Mouse (Mus musculus) urinary bladder, adult 2 months (tissue): Measurements from ENCODE around the gene Rps6kl1. TPM values are rescaled to one million over a fixed set of nuclear protein-coding genes. Genes with fewer than 3 reads are reported as not detected.

Source experiments
- DNase-seq: peaks from one replicate; pipeline ENCODE4 v3.0.0; 2022; ENCODE audit warnings: low spot score
- polyA plus RNA-seq: library from polyadenylated mRNA; depleted of rRNA; stranded (reverse); fragments of >200 nt; gene quantifications from 2 replicates; pipeline ENCODE4 v1.2.3, GENCODE M21; 2012; rRNA removed

Rps6kl1 gene
- 0.32 and 0.34 TPM in 2 replicates for polyA plus RNA-seq

DNA sequence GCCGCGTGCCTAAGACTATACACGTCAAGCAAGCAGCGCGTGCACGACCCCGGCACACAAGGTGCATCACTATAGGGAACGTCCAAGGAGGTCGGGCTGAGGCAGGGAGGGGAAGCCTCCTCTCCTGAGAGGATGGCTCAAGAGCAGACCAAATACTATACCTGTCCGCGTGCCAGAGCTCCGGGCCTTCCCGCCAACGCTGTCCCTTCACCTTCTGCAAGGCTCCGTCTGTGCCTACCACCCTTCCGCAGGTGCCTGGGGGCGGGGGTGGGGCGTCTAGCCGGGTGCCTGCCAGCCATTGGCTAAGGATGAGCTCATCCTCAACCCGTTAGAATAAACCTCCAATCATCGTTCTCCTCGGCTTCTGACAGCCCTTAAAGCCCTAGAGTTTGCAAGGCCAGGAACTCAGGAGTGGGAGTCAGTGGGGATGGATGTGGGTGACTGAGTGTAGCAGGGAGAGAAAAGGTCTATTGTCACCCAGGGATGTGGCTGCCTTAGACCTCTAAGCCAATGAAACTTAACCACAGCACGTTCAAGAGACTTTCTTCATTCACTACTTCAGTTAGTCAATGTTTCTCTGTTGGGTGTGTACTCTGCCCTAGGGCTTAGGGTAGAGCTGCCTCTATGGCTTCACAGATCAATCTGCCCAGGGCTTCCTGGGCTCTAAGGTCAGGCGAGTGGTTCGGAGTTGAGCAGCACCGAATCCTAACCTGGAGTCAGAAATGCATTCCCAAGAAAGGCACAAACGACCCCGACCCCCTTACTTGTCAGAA is at the start of gene Rps6kl1:
Gene Rps6kl1, minus strand, starts transcription at position 263 of the 773 bp plus-strand sequence.
- DNase-seq, result no peak

DNA sequence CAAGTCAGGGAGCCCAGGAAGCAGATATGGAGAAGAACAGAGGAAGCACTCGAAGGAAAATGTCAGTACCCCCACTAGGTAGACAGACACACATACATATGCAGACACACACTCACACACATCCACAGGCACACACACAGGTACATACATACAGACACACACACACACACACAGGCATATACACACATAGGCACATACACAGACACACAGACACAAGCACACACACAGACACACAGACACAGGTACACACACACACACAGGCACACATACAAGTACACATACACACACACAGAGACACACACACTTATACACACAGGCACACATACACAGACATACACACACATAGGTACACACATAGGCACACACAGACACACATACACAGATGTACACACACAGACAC is 48.9 kb upstream of the Rps6kl1 start:
- no peak for DNase-seq

GRCm38 (mm10) chr12:85197936-85198335 is 46.9 kb upstream of the Rps6kl1 start:
- no peak for DNase-seq

DNA sequence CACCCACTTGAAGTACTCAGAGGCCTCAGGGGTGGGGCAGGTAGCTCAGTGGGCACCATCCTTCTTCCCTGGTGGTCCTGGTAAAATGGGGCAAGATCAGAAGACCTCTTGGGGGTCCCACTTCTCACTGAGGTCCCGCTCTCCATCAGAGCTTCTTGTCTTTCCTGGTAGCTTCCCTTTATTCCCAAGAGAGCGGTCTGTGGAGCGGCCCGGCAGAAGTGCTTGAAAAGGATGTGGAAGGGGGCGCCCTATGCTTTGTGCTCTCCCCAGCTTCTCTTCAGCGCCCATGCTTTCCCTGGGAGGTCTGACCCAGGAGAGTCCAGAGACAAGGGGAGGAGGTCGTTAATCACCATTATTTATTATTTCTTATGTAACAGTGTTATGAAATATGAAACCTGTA is 46.3 kb upstream of the Rps6kl1 start:
- DNase-seq, result no peak

DNA sequence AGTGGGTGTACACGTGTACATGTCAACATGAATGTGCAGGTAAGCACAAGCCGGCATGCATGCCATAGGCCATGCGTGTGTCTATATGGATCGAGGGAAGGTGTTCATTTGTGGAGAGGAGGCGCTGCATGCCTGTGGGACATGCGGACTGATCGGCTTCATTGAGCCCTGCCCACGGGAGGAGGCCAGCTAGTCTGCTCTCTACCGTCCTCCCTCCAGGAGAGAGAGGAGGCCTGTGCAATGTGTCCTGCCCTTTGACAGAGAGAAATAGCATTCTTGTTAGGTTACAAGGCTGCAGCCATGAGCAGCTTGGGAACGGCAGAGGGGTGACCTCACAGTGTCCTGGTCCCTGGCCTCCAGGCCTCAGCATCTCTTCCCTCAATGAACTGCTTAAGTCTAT is 45.1 kb upstream of the Rps6kl1 start:
- no peak for DNase-seq

DNA sequence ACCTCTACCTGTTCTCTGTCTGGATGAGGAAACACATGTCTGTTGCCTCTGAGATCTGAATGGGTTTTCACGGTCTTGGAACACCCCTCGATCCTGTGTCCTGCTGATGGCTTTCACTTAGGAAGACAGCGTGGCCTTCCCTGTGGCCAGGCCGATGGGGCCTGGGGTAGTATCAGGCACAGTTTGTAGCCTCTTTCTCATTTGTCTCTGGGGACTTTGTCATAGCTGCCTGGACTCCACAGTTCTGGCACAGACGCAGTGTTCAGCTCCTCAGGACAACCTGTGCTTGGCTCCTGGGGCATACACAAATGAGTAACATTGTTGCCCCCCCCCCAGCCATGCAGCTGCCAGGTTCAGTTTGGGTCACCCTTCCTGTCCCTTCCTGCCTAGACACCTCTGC is 44.0 kb upstream of the Rps6kl1 start:
- no peak for DNase-seq

DNA sequence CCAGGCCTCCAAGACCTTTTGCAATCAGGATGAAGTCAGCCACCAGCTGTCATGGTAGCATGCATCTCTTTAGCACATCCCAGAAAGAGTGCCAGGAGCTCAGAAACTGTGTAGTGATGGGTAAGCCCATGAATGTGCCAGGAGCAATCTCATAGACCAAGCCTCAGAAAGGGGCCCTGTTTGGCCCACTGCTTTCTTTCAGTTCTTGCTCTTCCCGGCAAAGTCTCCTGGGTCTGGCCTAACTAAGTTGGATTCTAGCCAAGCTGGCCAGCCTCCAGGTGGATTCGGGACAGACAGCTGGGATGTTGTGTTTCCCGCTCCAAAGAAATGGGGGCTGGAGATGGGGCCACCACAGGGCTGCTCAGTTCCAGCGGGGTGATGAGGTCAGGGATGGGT is 43.6 kb upstream of the Rps6kl1 start:
- DNase-seq, result no peak

GRCm38 (mm10) chr12:85193923-85194622 is 43.0 kb upstream of the Rps6kl1 start:
- no peak for DNase-seq

DNA sequence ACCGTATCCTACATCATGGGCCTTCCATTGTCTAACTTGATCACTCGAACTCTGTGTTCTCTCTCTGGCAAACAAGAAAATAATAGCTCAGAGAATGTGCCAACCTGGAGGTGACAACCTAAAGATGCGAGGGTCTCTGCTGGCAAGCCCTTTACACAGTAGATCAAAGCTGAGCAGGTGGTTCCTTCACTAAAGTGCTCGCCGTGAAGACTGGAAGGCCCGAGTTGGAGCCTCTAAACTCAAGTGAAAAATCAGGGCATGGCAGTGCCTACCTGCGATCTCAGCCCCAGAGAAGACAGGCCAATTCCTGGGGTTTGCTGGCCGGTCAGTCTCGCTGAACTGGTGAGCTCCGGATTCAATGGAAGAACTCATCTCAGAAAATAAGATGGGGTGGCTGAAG is 42.1 kb upstream of the Rps6kl1 start:
- DNase-seq, result no peak

- DNase-seq, result no peak
Observed at GRCm38 (mm10) chr12:85192461-85193108, 41.5 kb upstream of the Rps6kl1 start.

GRCm38 (mm10) chr12:85190290-85190689 is 39.2 kb upstream of the Rps6kl1 start:
- no peak for DNase-seq

DNA sequence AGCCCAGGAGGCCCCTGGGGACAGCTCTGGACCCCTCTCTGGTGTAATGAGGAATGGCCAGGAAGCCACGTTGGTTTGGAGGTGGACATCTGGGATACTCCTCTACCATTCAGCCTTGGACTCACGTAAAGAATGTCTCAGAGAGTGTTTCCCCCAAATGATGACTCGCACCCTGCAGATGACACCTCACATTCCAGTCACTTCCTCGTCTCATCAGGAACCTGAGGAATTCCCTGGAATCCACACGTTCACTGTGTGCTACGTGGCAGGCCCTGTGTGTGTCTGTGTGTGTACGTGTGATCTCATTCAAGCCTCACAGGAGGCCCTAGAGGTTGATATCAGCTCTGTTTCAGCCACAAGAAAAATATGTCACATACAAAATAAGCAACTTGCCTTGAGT is 35.3 kb upstream of the Rps6kl1 start:
- DNase-seq, result no peak

GRCm38 (mm10) chr12:85185810-85186209 is 34.7 kb upstream of the Rps6kl1 start:
- DNase-seq, result no peak

DNA sequence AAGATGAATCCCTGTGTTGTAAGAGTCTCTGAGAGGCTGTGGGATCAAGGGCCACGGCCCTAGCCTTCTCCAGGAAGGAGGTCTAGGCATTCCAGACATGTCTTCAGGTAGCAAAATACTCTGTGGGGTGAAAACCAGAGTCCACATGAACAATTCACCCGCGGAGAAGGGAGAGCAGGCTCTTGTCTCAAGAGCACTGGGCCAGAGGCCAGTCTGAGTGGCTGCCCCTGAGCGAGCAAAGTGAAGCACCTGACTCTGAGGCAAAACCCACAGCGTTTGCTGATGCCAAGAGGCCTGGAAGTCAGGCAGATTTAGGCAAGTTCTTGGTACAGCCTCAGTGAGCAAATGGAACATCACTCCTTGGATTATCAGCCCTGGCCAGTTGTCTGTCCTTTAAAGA is 33.1 kb upstream of the Rps6kl1 start:
- no peak for DNase-seq

DNA sequence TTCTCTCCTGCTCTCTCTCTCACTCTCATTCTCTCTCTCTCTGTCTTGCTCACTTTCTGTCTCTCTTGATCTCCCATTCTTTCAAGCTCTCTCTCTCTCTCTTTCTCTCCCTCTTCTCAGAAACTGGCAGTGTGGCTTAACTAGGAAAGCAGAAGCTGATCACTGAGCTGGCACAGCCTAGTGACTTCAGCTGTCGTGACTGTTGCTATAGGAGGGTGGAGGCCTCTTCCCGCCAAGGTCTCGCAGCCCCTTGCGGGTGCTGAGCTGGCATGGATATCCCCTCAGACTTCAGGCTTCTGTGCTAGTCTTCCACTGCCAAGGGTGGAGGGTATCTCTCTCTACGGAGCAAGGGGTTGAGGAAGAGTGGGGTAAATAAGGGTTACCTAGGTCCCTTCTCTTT is 31.8 kb upstream of the Rps6kl1 start:
- DNase-seq, result no peak

DNA sequence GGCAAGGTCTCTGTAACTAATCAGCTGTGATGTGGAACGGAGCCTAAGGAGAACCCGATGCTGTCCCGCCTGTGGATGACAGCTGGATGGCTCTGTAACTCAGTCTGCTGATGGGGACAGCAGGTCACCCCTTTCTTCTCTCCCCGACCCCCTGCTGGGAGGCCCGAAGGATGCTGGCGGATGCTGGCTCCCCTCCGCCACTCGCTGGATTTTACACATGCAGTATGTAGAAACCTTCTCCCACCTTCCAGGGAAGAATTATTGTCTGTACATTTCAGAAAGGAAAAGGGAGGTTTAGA is 31.2 kb upstream of the Rps6kl1 start:
- no peak for DNase-seq

GRCm38 (mm10) chr12:85181475-85182344 is 30.6 kb upstream of the Rps6kl1 start:
- DNase-seq, result no peak

DNA sequence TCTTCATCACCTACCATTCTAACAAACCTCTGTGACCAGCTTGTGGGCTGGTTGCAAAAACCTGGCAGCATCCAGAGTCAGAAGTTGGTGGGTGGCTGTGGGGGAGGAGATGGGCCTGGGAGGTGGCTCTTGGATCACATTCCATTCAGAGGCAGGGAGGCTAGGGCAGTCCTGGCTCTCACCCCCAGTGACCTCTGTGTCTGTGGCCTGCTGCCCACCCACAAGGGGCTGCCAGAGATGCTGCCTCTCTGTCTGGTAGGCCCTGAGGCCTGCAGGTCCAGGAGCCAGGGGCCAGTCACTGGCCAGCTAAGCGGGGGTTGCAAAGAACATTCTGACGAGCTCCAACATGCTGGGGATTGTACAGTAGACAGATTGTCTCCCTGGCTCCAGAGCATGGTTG is 27.2 kb upstream of the Rps6kl1 start:
- no peak for DNase-seq

DNA sequence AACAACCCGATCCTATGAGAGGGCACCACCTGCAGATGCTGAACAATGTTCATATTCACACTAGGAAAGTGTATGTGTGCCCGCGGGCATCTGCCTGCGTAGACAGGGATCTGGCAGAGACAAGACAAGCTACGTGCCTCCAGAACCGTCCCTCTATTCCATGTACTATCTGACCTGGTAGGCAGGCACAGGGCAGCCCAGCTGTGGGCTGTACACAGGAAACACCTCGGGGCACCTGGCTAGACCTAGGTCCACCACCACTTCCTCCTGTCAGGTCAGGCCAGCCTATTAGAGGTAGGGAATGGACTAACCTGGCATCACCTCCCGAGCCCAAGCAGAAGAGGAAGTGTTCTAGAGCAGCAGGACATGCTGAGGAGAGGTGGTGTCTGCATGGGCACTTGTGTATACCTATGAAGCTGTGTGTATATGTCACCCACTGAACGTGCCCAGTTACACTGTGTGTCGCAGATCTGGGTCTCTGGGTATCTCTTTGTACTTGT is 26.7 kb upstream of the Rps6kl1 start, which contains the start of gene Pgf:
Gene Pgf, minus strand, starts transcription at position 51 of the 500 bp plus-strand sequence.
- DNase-seq, result no peak

- no peak for DNase-seq
Observed at GRCm38 (mm10) chr12:85176846-85177523, 25.9 kb upstream of the Rps6kl1 start.
